Mouse (Mus musculus) spleen, postnatal 0 days (tissue): ENCODE data around the gene Serpinb9. TPM values are rescaled to one million over a fixed set of nuclear protein-coding genes. Genes with fewer than 3 reads are reported as not detected.

Experiments used
- polyA plus RNA-seq: library from polyadenylated mRNA; unstranded; fragments of >200 nt; fragmentation: Nextera tagmentation; extraction: Ambion mirVana; gene quantifications from 2 replicates; pipeline ENCODE4 v1.2.1, GENCODE M21; 2015

Gene Serpinb9
- polyA plus RNA-seq, result 8.9 and 10.0 TPM in 2 replicates

DNA sequence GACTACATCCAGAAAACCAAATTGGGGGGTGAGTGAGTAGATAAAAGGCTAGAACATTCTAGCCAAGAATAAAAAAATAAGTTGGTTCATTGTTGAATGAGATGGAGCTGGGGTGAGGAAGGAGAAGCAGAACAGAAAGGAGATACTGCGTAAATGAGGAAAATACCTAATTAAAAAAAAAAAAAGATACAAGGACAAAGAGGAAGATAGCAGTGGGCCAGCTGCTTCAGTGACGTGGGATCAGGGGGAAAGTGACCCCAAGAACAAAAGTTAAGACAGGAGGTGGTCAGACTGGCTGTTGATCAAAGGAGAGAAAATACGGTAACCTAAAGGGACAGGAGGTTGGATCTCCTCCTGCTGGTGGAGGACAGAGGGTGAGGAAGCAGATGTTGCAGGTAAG, at the start of gene Serpinb9:
Gene Serpinb9 (plus strand): TSS at position 301 of the 400 bp plus-strand sequence.

DNA sequence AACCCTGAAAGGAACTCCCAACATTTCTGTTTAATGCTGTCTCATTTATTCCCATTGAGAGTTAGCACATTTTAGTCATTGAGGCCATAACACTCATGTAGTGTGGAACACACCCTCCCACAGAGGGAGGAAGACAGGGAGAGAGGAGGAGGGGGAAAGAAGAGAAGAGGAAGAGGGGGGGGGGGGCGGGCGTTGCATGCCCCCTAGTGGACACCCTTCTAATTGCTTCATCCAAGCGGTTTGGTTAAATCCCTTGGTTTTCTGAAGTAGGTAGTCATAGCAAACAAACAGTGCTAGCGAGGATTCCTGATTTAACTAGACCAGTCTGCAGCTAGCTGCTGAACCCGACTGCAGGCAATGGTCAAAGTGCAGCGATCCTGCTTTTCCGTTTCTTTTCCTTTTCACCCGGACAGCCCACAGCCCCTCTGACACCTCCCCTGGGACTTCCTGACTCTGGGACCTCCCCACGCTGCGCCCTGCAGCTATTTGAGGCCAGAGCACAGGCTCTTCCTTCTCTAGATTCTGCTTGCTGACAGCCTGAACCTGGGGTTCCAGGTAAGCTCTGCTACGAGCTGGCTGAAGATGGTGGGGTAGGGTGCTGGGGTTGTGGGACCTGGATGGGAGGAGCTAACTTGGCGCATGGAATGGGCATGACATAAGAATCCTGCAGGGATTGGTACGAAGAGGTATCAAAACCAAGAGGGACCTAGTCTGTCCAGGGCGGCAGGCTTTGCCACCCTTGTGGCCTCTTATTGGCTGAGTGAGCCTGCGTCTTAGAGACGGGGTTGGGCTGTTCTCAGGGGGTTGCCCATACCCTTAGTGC, 37.9 kb upstream of the Serpinb9 start, which contains the start of gene Serpinb6b:
Gene Serpinb6b (plus strand): TSS at position 221 of the 823 bp plus-strand sequence.

DNA sequence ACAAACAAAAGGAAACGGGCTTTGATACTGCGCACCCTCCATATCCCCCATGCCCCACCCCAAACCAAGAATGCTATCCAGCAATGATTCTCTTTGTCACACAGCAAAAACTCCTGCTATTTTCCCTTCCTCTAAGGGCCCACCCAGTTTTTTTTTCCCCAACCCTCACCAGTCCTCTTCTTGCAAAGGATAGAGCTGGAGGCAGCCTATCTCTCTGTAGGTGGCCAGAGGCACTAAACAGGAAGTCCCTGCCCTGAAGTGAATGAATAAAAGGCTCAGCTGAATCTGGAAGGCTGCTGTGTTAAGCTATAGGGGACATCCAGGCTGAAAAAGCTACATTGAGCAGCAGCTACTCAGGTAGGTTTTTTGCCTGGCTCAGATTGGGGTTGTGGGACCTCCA, 24.2 kb downstream of the Serpinb9 start, which contains the start of gene Serpinb9b:
Gene Serpinb9b (plus strand): TSS at position 173 of the 400 bp plus-strand sequence.

Other genes with a start within 250 kb of the Serpinb9 start
- gene Mylk4, start 219.3 kb upstream of the Serpinb9 start, polyA plus RNA-seq, result 0.06 TPM in 1 of 2 replicates, not detected in the other
- 11.2 and 11.7 TPM in 2 replicates for gene Wrnip1, start 201.2 kb upstream of the Serpinb9 start, polyA plus RNA-seq
- gene D930007J09Rik, start 200.4 kb upstream of the Serpinb9 start, polyA plus RNA-seq, result not detected in 2 replicates
- gene Serpinb1a, start 152.1 kb upstream of the Serpinb9 start, polyA plus RNA-seq, result 88.8 and 133 TPM in 2 replicates
- gene Serpinb1c, start 105.0 kb upstream of the Serpinb9 start, polyA plus RNA-seq, result not detected in 2 replicates
- gene Serpinb6b, start 38.0 kb upstream of the Serpinb9 start, polyA plus RNA-seq, result 24.6 and 25.5 TPM in 2 replicates
- gene Serpinb9b, start 24.2 kb downstream of the Serpinb9 start, polyA plus RNA-seq, result 0.08 and 0.15 TPM in 2 replicates
- gene Serpinb1b, start 75.3 kb downstream of the Serpinb9 start, polyA plus RNA-seq, result 0.07 and 0.30 TPM in 2 replicates
- not detected in 2 replicates for gene Serpinb9c, start 156.5 kb downstream of the Serpinb9 start, polyA plus RNA-seq
- not detected in 2 replicates for gene Serpinb9d, start 189.7 kb downstream of the Serpinb9 start, polyA plus RNA-seq
- gene Serpinb9e, start 246.4 kb downstream of the Serpinb9 start, polyA plus RNA-seq, result not detected in 2 replicates